Mouse (Mus musculus) CD4-positive naive resting alpha-beta T cell, adult 76 days (primary cell): ENCODE measurements around the gene Nodal. TPM values are rescaled to one million over a fixed set of nuclear protein-coding genes. Genes with fewer than 3 reads are reported as not detected.

ENCODE experiments used
- total RNA-seq: library from RNA; stranded (reverse); gene quantifications from one replicate; pipeline ENCODE4 v1.2.4, GENCODE M21; 2023

Nodal gene
- not detected for total RNA-seq

GRCm38 (mm10) chr10:61417672-61418071, at the start of gene Nodal:
Gene Nodal (plus strand): TSS chr10:61417972.

GRCm38 (mm10) chr10:61383021-61383714, 34.6 kb upstream of the Nodal start, which contains the start of gene Pald1:
Gene Pald1 (minus strand): TSS chr10:61383530.

DNA sequence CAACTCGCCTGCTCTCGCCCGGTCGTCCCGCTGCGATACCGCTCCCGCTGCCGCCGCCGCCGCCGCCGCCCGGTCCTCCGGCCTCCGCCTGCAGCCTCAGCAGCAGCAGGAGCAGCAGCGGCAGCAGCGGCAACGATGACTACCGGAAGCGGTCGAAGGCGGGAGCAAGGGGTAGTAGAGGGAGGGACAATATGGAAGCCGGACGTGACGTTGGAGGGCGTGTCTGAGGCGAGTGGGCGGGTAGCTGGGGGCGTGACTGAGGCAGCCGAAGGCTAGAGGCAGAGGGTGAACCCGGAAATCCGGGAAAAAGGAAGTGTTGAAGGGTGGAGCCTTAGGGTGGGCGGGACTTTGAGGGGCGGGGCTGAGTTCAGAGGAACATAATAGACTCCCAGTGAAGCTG, 34.9 kb downstream of the Nodal start, which contains the start of gene Eif4ebp2:
Gene Eif4ebp2 (minus strand): TSS at position 17 of the 400 bp plus-strand sequence.

Other genes with a start within 250 kb of the Nodal start
- gene Tbata, start 246.0 kb upstream of the Nodal start, total RNA-seq = not detected
- 5.2 TPM for gene Adamts14, start 144.5 kb upstream of the Nodal start, total RNA-seq
- gene Prf1, start 120.1 kb upstream of the Nodal start, total RNA-seq = 29.5 TPM
- not detected for gene Pald1, start 34.4 kb upstream of the Nodal start, total RNA-seq
- 171 TPM for gene Eif4ebp2, start 34.7 kb downstream of the Nodal start, total RNA-seq
- gene Lrrc20, start 57.8 kb downstream of the Nodal start, total RNA-seq = 3.9 TPM
- not detected for gene Npffr1, start 177.5 kb downstream of the Nodal start, total RNA-seq
- 28.2 TPM for gene Ppa1, start 230.6 kb downstream of the Nodal start, total RNA-seq